Mouse (Mus musculus): ENCODE data around the gene Cd9.

DNA sequence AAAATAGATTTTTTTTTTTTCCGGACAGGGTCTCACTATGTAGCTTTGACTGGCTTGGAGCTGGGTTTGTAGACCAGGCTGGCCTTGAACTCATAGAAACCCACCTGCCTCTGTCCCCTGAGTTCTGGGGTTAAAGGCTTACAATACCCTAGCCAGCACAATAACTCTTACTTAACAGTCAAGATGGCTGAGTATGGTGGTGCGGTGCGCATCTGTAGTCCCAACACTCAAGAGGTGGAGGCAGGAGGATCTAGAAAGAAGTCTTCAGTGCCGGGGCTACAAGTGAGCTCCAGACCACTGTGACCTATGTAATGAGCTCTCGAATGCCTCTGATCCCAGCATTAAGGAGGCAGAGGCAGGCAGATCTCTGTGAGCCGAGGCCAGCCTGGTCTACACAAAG is 82.9 kb downstream of the Cd9 start:
- no peak for TF ChIP-seq CTCF (IDR thresholded peaks at IDR 0.05; ENCODE audit: insufficient read depth, low read depth, low read length)
- no peak for TF ChIP-seq POLR2A (IDR thresholded peaks at IDR 0.05; ENCODE audit: insufficient read depth, low read depth, low read length)

Data from olfactory bulb, adult 2 months (tissue).